In genomic region chr12:71048561-71048960, GRCm38 (mm10) we compare ENCODE assay signal across 7 mouse cellular contexts. TPM values are rescaled to one million over a fixed set of nuclear protein-coding genes. Genes with fewer than 3 reads are reported as not detected.
DNase-seq lines count a peak whose midpoint lies in the region; ATAC-seq and TF ChIP-seq lines count a peak whose summit lies in the region.

No protein-coding gene starts in this region.

- peaks cover 3% of the 10 kb centered on the region; the same call in 1 of the 2 replicates for H3K36me3 ChIP-seq in kidney, postnatal 0 days (ENCODE audit: insufficient read depth, low read length)
- peaks cover 13% of the 10 kb centered on the region for H3K36me3 ChIP-seq in embryonic facial prominence, embryonic 12.5 days
- H3K36me3 ChIP-seq in hindbrain, embryonic 10.5 days = peaks cover 36% of the 10 kb centered on the region
- H3K36me3 ChIP-seq in myocyte (ENCODE audit: control insufficient read depth, insufficient read depth) = peaks cover 20% of the 10 kb centered on the region

- DNase-seq in kidney, postnatal 0 days (ENCODE audit: low spot score) = no peak
- no peak for DNase-seq in kidney, postnatal 14 days
- no peak for DNase-seq in hindbrain, embryonic 10.5 days (ENCODE audit: low spot score)
- DNase-seq in urinary bladder, adult 2 months (ENCODE audit: low spot score) = no peak

- H3K9ac ChIP-seq in kidney, postnatal 0 days (ENCODE audit: low read depth, low read length) = no peak overlapping the region
- H3K9ac ChIP-seq in embryonic facial prominence, embryonic 12.5 days = no peak overlapping the region

- H3K27me3 ChIP-seq in kidney, postnatal 0 days (ENCODE audit: insufficient read depth, low read length) = no peaks in the 10 kb centered on the region
- no peaks in the 10 kb centered on the region for H3K27me3 ChIP-seq in embryonic facial prominence, embryonic 12.5 days
- H3K27me3 ChIP-seq in hindbrain, embryonic 10.5 days (ENCODE audit: insufficient read depth, poor library complexity, severe bottlenecking) = no peaks in the 10 kb centered on the region
- H3K27me3 ChIP-seq in myocyte (ENCODE audit: control insufficient read depth, insufficient read depth, insufficient read length) = no peaks in the 10 kb centered on the region

- H3K79me2 ChIP-seq in myocyte (ENCODE audit: control insufficient read depth, insufficient read depth) = no peaks in the 10 kb centered on the region

- no peak overlapping the region for H3K4me3 ChIP-seq in kidney, postnatal 0 days (replicated peaks; ENCODE audit: low read depth, low read length)
- no peak overlapping the region for H3K4me3 ChIP-seq in embryonic facial prominence, embryonic 12.5 days
- peak overlapping the region; percentile 30; the same call in 1 of the 2 replicates for H3K4me3 ChIP-seq in hindbrain, embryonic 10.5 days
- no peak overlapping the region for H3K4me3 ChIP-seq in myocyte

- H3K4me1 ChIP-seq in kidney, postnatal 0 days (replicated peaks; ENCODE audit: insufficient read depth, low read length) = no peaks in the 10 kb centered on the region
- H3K4me1 ChIP-seq in embryonic facial prominence, embryonic 12.5 days = peaks cover 5% of the 10 kb centered on the region; the same call in 1 of the 2 replicates
- H3K4me1 ChIP-seq in hindbrain, embryonic 10.5 days (replicated peaks) = peaks cover 10% of the 10 kb centered on the region; the same call in 1 of the 2 replicates

- H3K9me3 ChIP-seq in kidney, postnatal 0 days (replicated peaks; ENCODE audit: low read length) = no peaks in the 10 kb centered on the region
- no peaks in the 10 kb centered on the region for H3K9me3 ChIP-seq in embryonic facial prominence, embryonic 12.5 days
- no peaks in the 10 kb centered on the region for H3K9me3 ChIP-seq in hindbrain, embryonic 10.5 days

- ATAC-seq in kidney, postnatal 0 days (replicated peaks; ENCODE audit: low FRiP score, low read depth) = no peak
- ATAC-seq in embryonic facial prominence, embryonic 12.5 days (ENCODE audit: insufficient number of reproducible peaks, insufficient read depth, low FRiP score, low TSS enrichment) = no peak
- no peak for ATAC-seq in erythroblast, adult 5-6 weeks (replicated peaks; ENCODE audit: low FRiP score, poor library complexity, severe bottlenecking)

- H3K4me2 ChIP-seq in kidney, postnatal 0 days (ENCODE audit: low read length) = peak overlapping the region; percentile 37; the same call in 1 of the 2 replicates
- H3K4me2 ChIP-seq in embryonic facial prominence, embryonic 12.5 days (replicated peaks) = peak overlapping the region; percentile 41
- peak overlapping the region; percentile 35 for H3K4me2 ChIP-seq in myocyte (ENCODE audit: low read depth)

- H3ac ChIP-seq in myocyte (ENCODE audit: control insufficient read depth, insufficient read length) = no peak overlapping the region

- TF ChIP-seq POLR2A in myocyte (IDR thresholded peaks at IDR 0.05; ENCODE audit: insufficient read length, low read depth) = no peak

- WGBS in kidney, postnatal 0 days = 64% methylated on average over 1 of the region's 1 CpGs
- 82% methylated on average over 1 of the region's 1 CpGs for WGBS in embryonic facial prominence, embryonic 12.5 days
- WGBS in hindbrain, embryonic 10.5 days = 93% methylated on average over 1 of the region's 1 CpGs

- TF ChIP-seq CTCF in kidney, postnatal 0 days (IDR thresholded peaks at IDR 0.05; ENCODE audit: low read depth) = no peak

- no peak overlapping the region for H3K27ac ChIP-seq in kidney, postnatal 0 days
- peak overlapping the region; percentile 90 for H3K27ac ChIP-seq in embryonic facial prominence, embryonic 12.5 days
- no peak overlapping the region for H3K27ac ChIP-seq in hindbrain, embryonic 10.5 days

TF ChIP-seq in myocyte, 11 proteins besides CTCF, POLR2A, EP300 and RAD21:
- TF ChIP-seq MAX (IDR thresholded peaks at IDR 0.05; ENCODE audit: low read depth) (no peak), TCF3 (IDR thresholded peaks at IDR 0.05; ENCODE audit: insufficient read length, low read depth) (no peak), USF1 (IDR thresholded peaks at IDR 0.05; ENCODE audit: low read depth) (no peak), MYOD1 (IDR thresholded peaks at IDR 0.05; ENCODE audit: control insufficient read depth in 1 of 3, insufficient read length in 2 of 3, low read depth in 2 of 3) (no peak), SRF (IDR thresholded peaks at IDR 0.05; ENCODE audit: control insufficient read depth, insufficient read length, low read depth) (no peak), POLR2AphosphoS2 (IDR thresholded peaks at IDR 0.05; ENCODE audit: insufficient read length, low read depth) (no peak), MYOG (IDR thresholded peaks at IDR 0.05; ENCODE audit: control insufficient read depth in 1 of 3, insufficient read depth in 1 of 3, insufficient read length in 2 of 3, low read depth in 2 of 3) (no peak), TCF12 (IDR thresholded peaks at IDR 0.05; ENCODE audit: insufficient read depth, poor library complexity, severe bottlenecking) (no peak)

RNA-seq across cellular contexts. Expression of gene Arid4a, which starts 32.8 kb away (rescaled TPM):
- 32.4 and 32.6 TPM in 2 replicates for polyA plus RNA-seq in kidney, postnatal 0 days (2015; fragmentation: Nextera tagmentation; extraction: Ambion mirVana)
- polyA plus RNA-seq in embryonic facial prominence, embryonic 12.5 days (2016; fragmentation: Nextera tagmentation; extraction: Ambion mirVana) = 33.1 and 34.0 TPM in 2 replicates
- 21.6 and 27.5 TPM in 2 replicates for polyA plus RNA-seq in hindbrain, embryonic 10.5 days (2016; fragmentation: Nextera tagmentation; extraction: Ambion mirVana)
- polyA plus RNA-seq in myocyte (2012; fragmentation: generic; extraction: Trizol) = 1.7 TPM
- total RNA-seq in erythroblast, adult 5-6 weeks (2015; ENCODE audit: low replicate concordance) = 17.9 and 21.3 TPM in 2 replicates
- total RNA-seq in erythroblast, adult 5-6 weeks (2017; ENCODE audit: low replicate concordance) = 41.5 and 57.6 TPM in 2 replicates
- 12.9 and 17.4 TPM in 2 replicates for polyA plus RNA-seq in urinary bladder, adult 2 months (2012; rRNA removed)
